Mouse (Mus musculus) heart, adult 8-10 months (tissue): ENCODE data around the gene Tcte2. TPM values are rescaled to one million over a fixed set of nuclear protein-coding genes. Genes with fewer than 3 reads are reported as not detected.

ENCODE experiments used
- DNase-seq: peaks from one replicate; pipeline ENCODE4 v3.0.0; 2022; ENCODE audit warnings: low spot score
- total RNA-seq, 4 experiments: library from RNA; stranded (reverse); gene quantifications; 2 replicates each; pipeline ENCODE4 v1.2.4; 2022

The Tcte2 gene
- total RNA-seq, 4 experiments from 2014 or later = 6.0 to 7.6 (median 6.3) TPM

DNA sequence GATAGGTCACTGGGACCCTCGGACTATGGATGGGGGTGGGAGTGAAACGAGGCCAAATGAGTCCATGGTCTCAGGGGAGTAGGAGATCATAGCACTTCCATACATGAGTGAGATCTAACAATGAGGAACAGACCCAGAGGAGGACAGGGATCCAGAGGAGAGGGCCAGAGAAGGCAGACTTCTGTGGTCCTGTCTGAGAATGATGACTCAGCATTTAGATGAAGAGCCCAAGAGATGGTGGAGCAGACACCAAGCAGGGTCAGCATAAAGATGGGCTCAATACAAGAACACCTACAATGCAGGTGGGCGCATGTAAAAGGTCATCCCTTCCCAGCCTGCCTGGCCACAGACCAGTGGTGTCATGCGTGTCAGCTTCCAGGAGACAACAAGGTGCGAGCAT lies 41.4 kb downstream of the Tcte2 start:
- no peak for DNase-seq

DNA sequence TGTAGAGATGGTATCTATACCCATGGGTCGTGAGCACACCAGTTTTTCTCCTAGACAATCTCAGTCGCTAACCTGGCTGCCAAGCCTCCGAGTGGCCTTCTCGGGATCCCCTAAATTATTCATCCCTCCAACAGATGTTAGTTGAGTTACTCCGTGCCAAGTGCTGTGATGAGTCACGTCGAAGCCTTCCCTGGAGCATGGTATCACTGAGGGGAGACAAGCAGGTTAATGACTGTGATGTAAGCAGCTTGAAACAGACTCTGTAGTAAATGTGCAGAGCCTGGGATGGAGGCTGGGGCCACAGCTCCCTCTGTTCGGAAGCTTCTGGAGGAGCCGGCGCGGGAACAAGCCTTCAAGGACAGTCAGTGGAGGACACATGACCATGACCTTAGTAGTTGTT lies 44.2 kb downstream of the Tcte2 start:
- no peak for DNase-seq

DNA sequence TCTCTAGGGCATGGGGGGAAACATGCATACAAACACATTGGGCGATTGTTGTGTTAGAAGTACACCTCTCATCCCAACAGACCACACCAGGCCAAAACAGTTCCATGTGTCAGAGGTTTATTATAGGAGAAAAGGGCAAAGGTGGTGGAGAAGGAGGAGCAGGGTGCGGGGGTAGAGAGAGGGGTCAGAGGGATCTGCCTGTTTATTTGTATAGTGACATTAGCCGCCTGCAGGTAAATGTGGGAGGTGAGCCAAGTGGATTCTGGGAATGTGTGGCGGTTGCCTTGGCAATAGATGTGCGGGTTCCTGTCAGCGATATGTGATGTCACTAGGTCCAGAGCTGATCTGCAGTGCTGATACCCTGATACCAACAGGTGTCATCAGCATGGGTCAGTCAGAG lies 45.3 kb downstream of the Tcte2 start:
- DNase-seq = no peak

DNA sequence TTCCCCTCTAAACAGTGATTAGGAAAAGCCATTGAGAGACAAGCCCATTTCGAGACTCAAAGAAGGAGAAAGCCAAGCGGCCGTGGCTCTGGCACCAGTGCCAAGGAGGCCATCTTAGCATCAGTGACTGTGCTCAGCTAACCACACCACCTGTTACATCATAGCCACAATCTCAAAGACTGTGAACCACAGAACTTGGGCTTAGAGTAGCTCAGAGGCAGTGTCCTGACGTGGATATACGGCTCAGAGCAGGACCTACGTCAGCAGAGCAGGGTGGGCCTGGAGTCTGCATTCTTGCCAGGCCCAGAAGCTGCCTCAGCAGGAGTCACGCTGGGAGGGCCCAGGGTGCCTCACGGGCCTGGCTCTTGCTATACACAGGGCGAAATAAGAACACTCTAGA lies 46.1 kb downstream of the Tcte2 start:
- no peak for DNase-seq

DNA sequence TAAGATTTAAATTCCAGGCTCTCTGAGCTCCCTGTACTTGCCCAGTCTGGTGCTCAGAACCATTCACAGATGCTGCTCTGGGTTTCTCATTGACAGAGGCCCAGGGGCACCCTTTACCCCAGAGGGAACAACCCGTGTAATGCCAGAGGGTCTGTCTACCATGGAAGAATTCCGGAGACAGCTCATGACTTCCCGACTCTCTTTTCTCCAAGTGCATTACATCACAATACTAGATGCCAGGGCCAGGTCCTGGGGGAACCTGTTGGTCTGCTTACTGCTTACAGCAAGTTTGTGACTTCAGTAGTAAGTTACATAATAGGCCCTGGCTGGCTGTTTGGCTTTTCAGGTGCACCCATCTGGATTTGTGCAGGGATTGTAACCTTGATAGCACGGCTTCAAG lies 47.0 kb downstream of the Tcte2 start:
- no peak for DNase-seq

DNA sequence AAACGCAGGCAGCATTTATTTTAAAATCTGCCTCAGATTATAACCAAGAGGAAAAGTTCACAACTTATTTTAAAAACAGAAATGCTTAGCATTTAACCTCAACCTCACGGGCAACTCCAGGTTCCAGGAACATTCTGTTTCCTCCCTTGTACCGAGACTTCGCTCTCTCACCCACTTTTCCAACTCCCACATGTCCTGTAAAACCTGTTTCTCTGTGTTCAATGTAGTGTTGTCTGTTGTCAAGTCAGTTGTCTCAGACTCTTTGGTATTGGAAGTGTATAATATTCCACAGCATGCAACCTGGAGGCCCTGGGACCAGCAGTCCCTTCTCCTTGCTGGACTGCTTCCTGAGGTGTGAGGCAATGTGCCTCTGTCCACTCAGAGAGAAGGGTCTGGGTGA lies 47.5 kb downstream of the Tcte2 start:
- no peak for DNase-seq

DNA sequence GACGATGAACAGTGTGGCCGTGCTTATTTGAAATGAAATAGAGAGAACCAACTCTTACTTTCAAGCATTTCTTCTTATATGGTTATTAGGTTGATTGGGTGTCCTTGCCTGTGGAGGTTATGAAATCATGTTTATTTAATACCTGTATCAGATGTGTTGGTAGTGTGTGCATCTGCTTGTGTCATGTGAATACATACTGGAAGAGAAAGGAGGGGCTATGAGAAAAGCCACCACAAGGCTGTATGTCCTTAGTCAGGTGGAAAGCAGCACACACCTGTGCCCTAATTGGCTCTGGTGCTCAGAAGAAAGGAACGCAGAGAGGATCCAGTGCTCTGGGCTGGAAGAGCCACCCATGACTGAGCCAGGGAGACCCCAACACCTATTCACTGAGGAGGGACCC lies 49.1 kb downstream of the Tcte2 start:
- no peak for DNase-seq

DNA sequence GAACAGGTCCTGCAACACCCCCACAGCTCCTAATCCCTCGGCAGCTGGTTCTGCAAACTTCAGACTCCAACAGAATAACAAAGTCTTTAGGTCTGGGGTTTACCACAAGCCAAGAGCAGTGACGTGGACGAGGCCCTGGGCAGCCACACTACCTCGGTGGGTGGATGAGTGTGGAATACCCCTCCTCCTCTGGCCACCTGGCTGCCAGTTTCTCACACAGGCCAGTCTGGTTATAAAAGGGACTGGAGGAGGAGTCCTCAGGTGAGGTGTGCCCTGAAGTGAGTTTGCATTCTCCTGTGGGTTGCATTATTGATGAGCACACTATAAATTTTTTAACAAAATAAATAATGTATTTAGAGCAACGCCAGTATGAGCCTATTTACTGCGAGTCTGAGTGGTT lies 49.5 kb downstream of the Tcte2 start:
- DNase-seq = no peak

DNA sequence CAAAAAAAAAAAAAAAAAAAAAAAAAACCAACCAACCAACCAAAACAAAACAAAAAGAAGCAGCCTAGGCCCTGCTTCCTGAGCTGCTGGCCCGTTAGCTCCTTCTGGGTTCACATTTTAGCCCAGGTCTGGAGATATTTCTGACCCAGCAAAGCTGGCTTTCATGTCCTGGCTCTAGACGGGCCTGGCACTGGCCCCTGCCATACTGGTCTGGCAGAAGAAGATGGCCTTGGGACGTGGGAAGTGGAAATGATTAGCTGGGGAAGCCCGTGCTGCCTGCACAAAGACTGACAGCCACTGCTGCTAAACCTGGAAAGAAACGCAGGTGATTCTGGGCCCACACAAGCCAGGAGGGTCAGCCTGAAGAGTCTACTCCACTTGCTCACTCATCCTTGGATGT lies 50.5 kb downstream of the Tcte2 start:
- no peak for DNase-seq

DNA sequence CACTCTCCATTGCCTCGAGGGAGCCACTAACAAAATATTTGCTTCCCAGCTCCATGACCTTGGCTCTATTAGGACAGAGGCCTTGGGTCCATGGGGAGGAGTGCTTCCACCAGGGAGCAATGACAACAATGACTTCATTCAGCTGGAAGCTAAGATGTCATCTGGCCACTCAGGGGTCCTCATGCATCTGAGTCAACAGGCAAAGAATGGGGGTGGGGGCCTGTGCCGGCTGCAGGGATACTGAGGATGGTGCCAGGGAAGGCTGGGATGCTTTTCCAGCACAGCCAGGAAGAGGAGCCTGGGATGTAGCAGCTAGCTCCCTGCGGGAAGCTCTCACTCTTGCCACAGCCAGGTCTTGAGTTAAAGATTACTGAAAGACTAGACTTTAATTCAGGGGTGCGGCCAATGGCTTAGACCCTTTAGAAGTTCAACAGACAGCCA lies 56.1 kb downstream of the Tcte2 start:
- DNase-seq = peak; percentile 32

DNA sequence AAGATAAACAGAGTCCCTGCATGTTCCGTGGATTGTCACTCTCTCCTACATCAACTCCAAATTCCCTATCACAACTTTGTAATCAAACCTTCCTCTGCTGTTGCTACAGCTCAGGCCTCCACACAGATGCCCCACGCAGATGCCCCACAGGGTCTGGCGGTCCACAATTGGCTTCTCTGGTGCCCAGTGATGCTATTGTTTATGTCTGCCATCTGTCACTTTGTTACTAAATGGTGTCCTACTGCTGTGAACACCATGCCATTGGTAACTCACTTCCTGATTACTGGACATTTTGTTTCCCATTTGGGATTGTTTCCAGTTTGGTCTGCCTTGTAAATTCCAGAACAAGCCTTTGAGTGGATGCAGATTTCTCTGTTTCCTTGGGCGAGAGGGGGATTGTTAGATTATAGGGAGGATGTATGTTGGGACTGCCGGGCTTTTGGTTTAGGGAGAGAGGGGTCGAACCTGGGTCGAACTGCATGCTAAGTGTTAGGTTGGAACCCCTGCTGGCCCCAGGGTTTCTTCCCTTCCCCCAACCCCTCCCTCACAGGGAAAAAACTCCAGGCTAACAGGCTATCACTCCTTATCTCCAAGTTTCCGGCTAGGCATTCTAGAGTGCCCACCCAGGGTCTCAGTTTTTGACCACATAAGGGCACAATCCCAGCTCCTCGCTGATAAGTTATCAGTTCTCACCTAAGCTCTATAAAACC lies 57.9 kb downstream of the Tcte2 start:
- no peak for DNase-seq

DNA sequence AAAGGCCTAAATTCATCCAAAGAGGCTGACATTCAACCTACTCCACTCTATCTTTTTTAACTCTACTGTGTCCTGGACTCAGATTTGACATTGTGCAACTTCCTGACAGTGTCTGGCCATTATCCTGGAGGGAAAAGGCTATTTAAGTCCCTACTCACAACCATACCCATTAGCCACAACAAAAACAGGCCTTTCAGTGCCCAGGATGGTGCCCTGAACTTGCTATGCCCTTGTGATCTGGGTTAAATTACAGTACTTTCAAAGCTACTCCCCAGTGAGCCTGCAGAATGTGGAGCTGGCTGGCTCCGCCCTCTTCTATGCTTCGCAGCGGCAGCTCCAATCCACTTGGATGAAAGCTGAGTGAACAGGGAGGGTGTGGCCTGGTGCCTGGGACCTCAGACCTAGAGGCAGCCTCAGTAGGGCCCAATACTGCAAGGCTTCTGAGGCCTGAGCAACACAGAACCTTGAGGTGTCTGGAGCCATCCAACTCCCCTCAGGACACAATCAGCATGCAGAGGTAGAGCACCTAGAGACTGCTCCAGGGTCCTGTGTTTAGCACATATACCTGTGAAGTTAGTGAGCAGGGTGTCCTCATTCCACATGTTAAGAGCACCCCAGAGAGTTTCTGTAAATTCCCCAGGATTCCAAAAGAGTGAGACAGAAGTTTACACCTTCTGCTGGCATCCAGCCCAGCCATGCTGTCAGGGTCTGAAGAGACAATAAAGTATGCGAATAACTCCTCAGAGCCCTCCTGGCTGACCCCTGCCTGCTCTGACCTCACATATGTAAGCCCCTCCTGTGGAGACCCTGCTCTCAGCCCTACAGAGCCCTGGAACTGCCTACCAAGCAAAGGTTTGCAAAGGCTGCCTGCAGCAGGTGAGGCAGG lies 61.3 kb downstream of the Tcte2 start:
- DNase-seq = peak; percentile 58

DNA sequence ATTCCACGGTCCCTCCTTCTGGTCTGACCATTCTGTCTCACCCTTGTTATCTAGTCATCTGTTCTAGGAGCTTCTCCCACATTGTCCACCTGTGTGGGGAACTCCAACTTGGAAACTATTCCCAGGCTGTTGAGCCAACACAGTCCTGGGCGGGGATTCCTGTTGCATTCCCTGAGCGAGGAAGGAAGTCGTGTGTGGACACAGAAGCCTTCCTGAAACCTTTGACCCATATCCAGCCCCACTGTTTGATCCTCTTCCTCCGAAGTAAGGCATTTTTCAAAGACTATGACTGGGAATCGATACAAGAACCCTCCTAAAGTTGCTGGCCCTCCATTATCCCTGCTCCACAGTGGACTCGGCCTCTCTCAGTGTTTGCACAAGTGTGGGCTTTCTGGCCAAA lies 61.9 kb downstream of the Tcte2 start:
- peak; percentile 85 for DNase-seq

DNA sequence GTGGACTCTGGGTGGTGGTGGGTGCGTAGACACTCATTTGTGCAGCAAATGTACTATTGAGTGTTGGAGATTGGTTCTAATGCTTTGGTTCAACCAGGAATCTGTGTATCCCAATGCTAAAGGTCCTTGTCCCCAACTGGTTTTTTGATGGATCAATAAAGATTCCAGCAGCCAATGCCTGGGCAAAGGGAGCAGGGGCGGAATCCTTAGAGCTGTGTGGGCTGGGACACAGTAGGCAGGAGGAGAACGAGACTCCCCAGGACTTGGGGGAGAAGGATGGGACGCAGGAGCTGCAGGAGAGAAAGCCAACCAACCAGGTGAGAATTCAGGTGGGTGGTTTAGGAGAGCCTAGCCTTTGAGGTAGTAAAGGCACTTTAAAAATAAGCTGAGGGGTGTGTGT lies 63.4 kb downstream of the Tcte2 start:
- DNase-seq = no peak

DNA sequence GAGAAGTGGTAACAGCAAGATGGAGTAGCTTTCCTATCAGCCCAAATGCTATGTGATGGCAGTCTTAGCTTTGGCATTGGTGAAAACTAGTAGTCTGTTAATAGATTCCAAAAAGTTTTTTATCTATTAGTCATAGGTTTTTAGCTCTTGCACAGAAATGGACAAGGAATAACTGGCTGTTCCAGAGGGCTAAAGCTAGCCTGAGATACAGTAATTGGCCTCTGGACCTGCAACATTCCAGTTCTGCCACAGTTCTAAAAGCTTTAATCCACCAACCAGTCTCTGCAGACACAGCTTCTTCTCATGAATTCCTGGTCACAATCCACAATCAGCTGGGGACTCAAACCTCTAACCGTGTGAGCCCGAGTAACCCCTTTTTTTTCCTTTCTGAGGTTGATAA lies 64.0 kb downstream of the Tcte2 start:
- DNase-seq = no peak

DNA sequence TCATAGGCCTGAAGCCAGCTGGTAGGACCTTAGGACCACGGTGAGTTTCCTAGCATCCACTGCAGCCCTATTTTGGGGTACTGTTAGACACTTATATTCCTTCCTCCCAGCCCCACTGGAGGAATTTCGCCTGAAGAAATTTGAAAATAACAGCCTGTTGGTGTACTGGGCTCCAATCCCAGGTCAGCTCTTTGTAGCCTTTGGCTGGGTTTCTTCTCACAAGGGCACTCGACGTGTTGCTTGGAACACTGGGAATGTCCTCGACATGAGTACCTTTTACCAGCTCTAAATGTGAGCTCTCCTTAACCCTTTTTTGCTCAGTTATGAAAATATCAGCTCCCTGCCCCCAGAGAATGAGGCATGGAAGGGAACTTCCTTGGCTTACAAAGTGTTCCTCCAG lies 65.7 kb downstream of the Tcte2 start:
- DNase-seq = no peak

DNA sequence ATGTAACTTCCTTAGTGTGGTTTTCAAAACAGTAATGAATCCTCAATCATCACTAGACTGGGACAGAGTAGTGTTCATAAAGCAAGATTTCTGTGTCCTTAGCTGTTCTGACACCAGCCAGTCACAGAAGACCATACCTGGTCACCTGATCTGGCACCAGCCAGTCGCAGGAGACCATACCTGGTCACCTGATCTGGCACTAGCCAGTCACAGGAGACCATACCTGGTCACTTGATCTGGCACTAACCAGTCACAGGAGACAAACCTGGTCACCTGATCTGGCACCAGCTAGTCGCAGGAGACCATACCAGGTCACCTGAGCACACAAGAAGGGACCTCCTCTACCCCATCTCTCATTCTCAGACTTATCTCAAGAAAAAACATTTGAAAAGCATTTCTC lies 66.4 kb downstream of the Tcte2 start:
- no peak for DNase-seq

DNA sequence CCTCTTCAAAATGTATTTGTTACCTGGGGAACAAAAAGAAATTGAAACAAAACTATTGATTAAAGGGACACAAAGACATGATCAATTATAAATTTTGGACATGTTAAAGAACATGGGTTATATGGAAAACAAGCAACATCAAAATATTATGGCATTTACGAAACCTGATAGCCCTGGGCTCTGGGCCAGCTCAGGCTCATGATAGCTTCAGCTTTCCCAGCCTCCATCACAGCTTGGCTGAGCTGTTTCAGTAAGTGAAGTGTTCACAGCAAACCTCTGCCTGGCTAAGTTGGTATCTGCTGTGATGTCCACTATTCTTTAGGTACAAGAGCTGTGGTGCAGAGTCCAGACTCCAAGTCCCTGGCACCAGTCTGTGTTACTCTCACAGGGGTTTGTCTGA lies 67.4 kb downstream of the Tcte2 start:
- no peak for DNase-seq

DNA sequence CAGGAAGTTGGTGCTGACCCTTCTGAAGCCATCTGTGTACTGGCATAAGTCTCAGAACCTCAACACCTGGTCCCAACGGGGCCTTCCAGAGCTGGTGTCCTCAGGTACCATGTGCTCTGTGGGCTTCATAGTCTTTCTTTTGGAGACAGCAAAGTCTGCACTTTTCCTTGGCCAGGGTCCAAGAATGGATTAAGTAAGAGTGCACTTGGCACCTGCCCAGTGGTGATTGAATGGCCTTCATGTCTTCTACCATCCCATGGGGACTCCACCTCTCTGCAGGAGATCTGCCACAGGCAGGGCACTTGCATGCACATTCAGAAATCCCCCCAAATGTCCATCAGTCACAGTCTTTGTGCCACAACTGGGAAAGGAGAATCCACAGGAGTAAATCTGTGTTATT lies 74.0 kb downstream of the Tcte2 start:
- DNase-seq = no peak

DNA sequence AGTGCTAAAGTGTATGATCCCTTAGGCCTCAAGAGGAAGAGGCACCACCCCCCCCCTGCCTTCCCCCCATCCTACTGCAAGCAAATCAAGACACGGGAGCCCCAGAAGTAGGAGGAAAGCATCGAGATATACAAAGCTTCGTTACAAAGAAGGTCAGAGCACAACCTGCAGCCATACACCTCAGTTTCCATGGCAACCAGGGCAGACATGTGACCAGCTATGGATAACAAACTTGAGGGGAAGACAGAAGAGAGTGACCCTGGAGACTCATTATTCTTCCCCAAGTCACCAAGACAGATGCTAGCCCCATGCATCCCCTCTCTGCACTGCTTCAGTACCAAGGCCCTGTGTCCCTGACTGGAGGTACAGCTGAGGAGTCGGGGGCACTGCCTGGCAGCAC lies 74.5 kb downstream of the Tcte2 start:
- DNase-seq = no peak

DNA sequence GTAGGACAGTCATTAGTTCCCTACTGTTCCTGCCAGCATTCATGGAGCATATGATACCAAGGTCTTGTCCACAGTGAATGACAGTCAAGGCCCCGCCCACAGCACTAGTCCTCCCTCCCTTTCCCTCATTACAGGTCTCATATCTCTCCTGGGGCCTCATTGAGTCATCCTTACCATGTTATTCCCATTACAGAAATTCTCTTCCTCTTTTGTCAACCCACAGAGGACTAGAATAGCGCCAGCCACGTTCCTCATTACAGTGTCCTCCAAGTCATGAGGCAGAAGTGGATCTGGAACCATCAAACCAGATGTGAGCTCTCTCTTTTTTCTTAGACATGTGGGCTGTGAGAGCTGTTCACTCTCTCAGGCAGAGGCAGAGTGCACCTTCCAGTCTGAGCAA lies 76.0 kb downstream of the Tcte2 start:
- peak; percentile 52 for DNase-seq

DNA sequence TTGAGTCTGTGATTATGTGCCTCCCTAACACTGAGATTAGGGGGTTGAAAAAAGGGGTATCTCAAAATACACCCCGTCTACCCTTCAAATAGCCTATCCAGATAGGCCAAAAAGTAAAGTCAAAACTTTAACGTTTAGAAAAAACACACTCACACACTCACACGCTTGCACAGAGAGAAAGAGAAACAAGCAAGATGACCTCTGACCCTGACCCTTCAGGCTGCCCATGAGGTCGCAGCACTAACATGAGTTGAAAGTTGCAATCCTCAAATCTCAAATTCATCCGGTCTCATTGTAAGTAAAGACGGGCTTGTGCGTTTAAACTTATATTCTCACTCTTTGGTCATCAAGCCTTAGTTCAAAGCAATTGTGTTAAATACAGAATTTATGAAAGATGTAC lies 77.4 kb downstream of the Tcte2 start:
- no peak for DNase-seq
